Comparison of ENCODE assay signal across 20 mouse cellular contexts in the genomic region with DNA sequence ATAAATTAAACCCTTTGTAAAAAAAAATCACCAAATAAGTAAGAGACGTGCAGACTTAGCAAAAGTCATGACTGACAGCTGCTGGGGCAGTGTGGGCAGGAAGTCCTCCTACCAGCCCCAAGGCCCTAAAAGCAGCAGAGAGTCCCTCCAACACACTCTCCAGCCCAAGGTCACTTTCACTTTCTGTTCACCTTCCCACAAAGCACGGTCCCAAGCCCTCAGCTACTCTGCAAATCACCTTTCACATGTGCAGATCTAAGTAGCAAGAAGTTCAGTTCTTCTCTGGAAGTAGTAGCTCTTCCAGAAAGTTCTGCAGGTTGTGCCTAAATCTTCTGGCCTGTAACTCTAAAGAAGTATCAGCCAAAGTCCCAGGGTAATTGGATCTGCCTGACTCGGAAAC.
A peak's percentile ranks its signal among the peaks of the same experiment; 100 is the strongest.
DNase-seq lines count a peak whose midpoint lies in the region; ATAC-seq lines count a peak whose summit lies in the region.
"Had no signal": no experiment of that assay in that cellular context is flagged by ENCODE, and none has a peak within 500 bp of the region (broad histone marks: within the 10 kb centered on the region; RNA-seq: fewer than 3 reads in every experiment).

No protein-coding gene starts in this region.

- H3K4me3 ChIP-seq in heart, embryonic 16.5 days (ENCODE audit: low read length): no peak overlapping the region
- no peak overlapping the region for H3K4me3 ChIP-seq in forebrain, embryonic 11.5 days (ENCODE audit: low read depth, low read length)
- H3K4me3 ChIP-seq: embryonic facial prominence, embryonic 13.5 days; heart, adult 2 months; neural tube, embryonic 12.5 days had no signal

- H3K4me1 ChIP-seq in heart, embryonic 16.5 days (ENCODE audit: control insufficient read depth, insufficient read depth, low read length): peaks cover 3% of the 10 kb centered on the region
- no peaks in the 10 kb centered on the region for H3K4me1 ChIP-seq in forebrain, embryonic 11.5 days (replicated peaks; ENCODE audit: control insufficient read depth, insufficient read depth, low read length)
- H3K4me1 ChIP-seq: embryonic facial prominence, embryonic 13.5 days; neural tube, embryonic 12.5 days had no signal

- no peaks in the 10 kb centered on the region for H3K27me3 ChIP-seq in heart, embryonic 16.5 days (ENCODE audit: control insufficient read depth, insufficient read depth, low read length)
- no peaks in the 10 kb centered on the region for H3K27me3 ChIP-seq in splenic B cell, adult 2 months (ENCODE audit: control insufficient read depth, insufficient read depth, low read length, poor library complexity, severe bottlenecking)
- no peaks in the 10 kb centered on the region for H3K27me3 ChIP-seq in forebrain, embryonic 11.5 days (ENCODE audit: control insufficient read depth, insufficient read depth, low read length)
- H3K27me3 ChIP-seq: embryonic facial prominence, embryonic 13.5 days; neural tube, embryonic 12.5 days had no signal

- no peaks in the 10 kb centered on the region for H3K9me3 ChIP-seq in heart, embryonic 16.5 days (replicated peaks; ENCODE audit: control insufficient read depth, low read length)
- no peaks in the 10 kb centered on the region for H3K9me3 ChIP-seq in forebrain, embryonic 11.5 days (ENCODE audit: control insufficient read depth, low read length)
- H3K9me3 ChIP-seq: embryonic facial prominence, embryonic 13.5 days; neural tube, embryonic 12.5 days had no signal

- 50% methylated on average over 3 of the region's 3 CpGs for WGBS in heart, embryonic 16.5 days
- WGBS in forebrain, embryonic 11.5 days: 83% methylated on average over 3 of the region's 3 CpGs

- no peak overlapping the region for H3K27ac ChIP-seq in heart, embryonic 16.5 days (ENCODE audit: low read length)
- H3K27ac ChIP-seq in forebrain, embryonic 11.5 days (ENCODE audit: low read depth, low read length): no peak overlapping the region
- H3K27ac ChIP-seq: embryonic facial prominence, embryonic 13.5 days; heart, adult 2 months; hindbrain, postnatal 0 days; neural tube, embryonic 12.5 days had no signal

- H3K36me3 ChIP-seq in heart, embryonic 16.5 days (ENCODE audit: control insufficient read depth, insufficient read depth): no peaks in the 10 kb centered on the region
- no peaks in the 10 kb centered on the region for H3K36me3 ChIP-seq in splenic B cell, adult 2 months (ENCODE audit: control insufficient read depth, insufficient read depth, low read length, poor library complexity, severe bottlenecking)
- no peaks in the 10 kb centered on the region for H3K36me3 ChIP-seq in forebrain, embryonic 11.5 days (ENCODE audit: control insufficient read depth, insufficient read depth, low read length)
- H3K36me3 ChIP-seq: embryonic facial prominence, embryonic 13.5 days; neural tube, embryonic 12.5 days had no signal

- no peak for ATAC-seq in heart, embryonic 16.5 days (replicated peaks; ENCODE audit: extremely low read depth, insufficient read depth, low FRiP score)
- peak; percentile 95 to 98 for ATAC-seq in hematopoietic stem cell, adult 5-6 weeks (replicated peaks in 1 of 2; ENCODE audit: insufficient read depth in 1 of 2, low FRiP score in 2 of 2, low TSS enrichment in 1 of 2, low read depth in 1 of 2, poor library complexity in 2 of 2, severe bottlenecking in 2 of 2)
- no peak for ATAC-seq in forebrain, embryonic 11.5 days (replicated peaks; ENCODE audit: low FRiP score)
- ATAC-seq: hindbrain, postnatal 0 days had no signal

- no peak overlapping the region; the same call in 1 of the 2 replicates for H3K9ac ChIP-seq in heart, embryonic 16.5 days (ENCODE audit: low read length)
- no peak overlapping the region for H3K9ac ChIP-seq in forebrain, embryonic 11.5 days (ENCODE audit: low read length)
- H3K9ac ChIP-seq: embryonic facial prominence, embryonic 13.5 days; lung, embryonic 14.5 days; neural tube, embryonic 12.5 days had no signal

- DNase-seq in heart, postnatal 4 days: no peak
- DNase-seq in thymus, postnatal 0 days (ENCODE audit: low spot score): peak; percentile 4
- no peak for DNase-seq in thymus, postnatal 10 days (ENCODE audit: low spot score in 2 of 2)
- DNase-seq in splenic B cell, adult 2 months (ENCODE audit: low read depth, low spot score): peak; percentile 13
- no peak for DNase-seq in forebrain, embryonic 11.5 days (ENCODE audit: low spot score)
- DNase-seq in layer of hippocampus, adult 9-10 months (ENCODE audit: low spot score): no peak
- DNase-seq: adrenal gland, adult 8-10 months; cerebellum, adult 11-12 months; heart, adult 2 months; heart, postnatal 36 days; kidney, adult 8-10 months; kidney, postnatal 36 days; lung, embryonic 14.5 days; right cerebral cortex, postnatal 14 days; thymus, adult 2 months had no signal

- H3K4me2 ChIP-seq in heart, embryonic 16.5 days (ENCODE audit: low read depth, low read length): peak overlapping the region; percentile 17; the same call in 1 of the 2 replicates
- H3K4me2 ChIP-seq in forebrain, embryonic 11.5 days (ENCODE audit: low read depth, low read length, severe bottlenecking): no peak overlapping the region
- H3K4me2 ChIP-seq: embryonic facial prominence, embryonic 13.5 days; lung, embryonic 14.5 days; neural tube, embryonic 12.5 days had no signal

Comparison
In these comparisons a context has a peak if more than half of its experiments do, and no peak if none do; other contexts are left out.
1. DNase-seq: peak in thymus, postnatal 0 days (single experiment) and splenic B cell, adult 2 months (single experiment); none in heart, postnatal 4 days (single experiment), thymus, postnatal 10 days (0 of 2), forebrain, embryonic 11.5 days (single experiment) and layer of hippocampus, adult 9-10 months (single experiment).
2. ATAC-seq: peak in hematopoietic stem cell, adult 5-6 weeks (2 of 2); none in heart, embryonic 16.5 days (single experiment) and forebrain, embryonic 11.5 days (single experiment).